Mouse (Mus musculus): ENCODE results near the gene Mrps27. TPM values are rescaled to one million over a fixed set of nuclear protein-coding genes. Genes with fewer than 3 reads are reported as not detected.

Mrps27 gene
- polyA plus RNA-seq, 1 experiment from 2014 or later = 78.5 TPM

- peaks cover 33% of the 10 kb centered on the region for H3K36me3 ChIP-seq
- no peak overlapping the region for H3K9ac ChIP-seq
- peak overlapping the region; percentile 86 for H3K27ac ChIP-seq
- H3K4me2 ChIP-seq = no peak overlapping the region
- ATAC-seq (replicated peaks; ENCODE audit: insufficient number of reproducible peaks, insufficient read depth, low FRiP score, low read depth) = no peak
- no peaks in the 10 kb centered on the region for H3K27me3 ChIP-seq
- WGBS = 74% methylated on average over 13 of the region's 13 CpGs
- no peaks in the 10 kb centered on the region for H3K9me3 ChIP-seq (replicated peaks)
- peaks cover 21% of the 10 kb centered on the region for H3K4me1 ChIP-seq (replicated peaks)
- H3K4me3 ChIP-seq = no peak overlapping the region
These were observed 69.1 kb downstream of the Mrps27 start for GRCm38 (mm10) chr13:99413481-99414351.

GRCm38 (mm10) chr13:99414352-99414742, 69.8 kb downstream of the Mrps27 start:
- no peak overlapping the region for H3K4me3 ChIP-seq
- H3K9ac ChIP-seq = no peak overlapping the region
- H3K9me3 ChIP-seq (replicated peaks) = no peaks in the 10 kb centered on the region
- no peak for ATAC-seq (replicated peaks; ENCODE audit: insufficient number of reproducible peaks, insufficient read depth, low FRiP score, low read depth)
- H3K4me1 ChIP-seq (replicated peaks) = peaks cover 21% of the 10 kb centered on the region
- H3K4me2 ChIP-seq = no peak overlapping the region
- 66% methylated on average over 10 of the region's 10 CpGs for WGBS
- H3K36me3 ChIP-seq = peaks cover 33% of the 10 kb centered on the region
- H3K27me3 ChIP-seq = no peaks in the 10 kb centered on the region
- H3K27ac ChIP-seq = 0 out of 2 replicates have a peak overlapping the region, but pooled peaks have one; percentile 86

GRCm38 (mm10) chr13:99416601-99417000, 72.0 kb downstream of the Mrps27 start:
- peaks cover 25% of the 10 kb centered on the region for H3K36me3 ChIP-seq
- no peak for ATAC-seq (replicated peaks; ENCODE audit: insufficient number of reproducible peaks, insufficient read depth, low FRiP score, low read depth)
- WGBS = 64% methylated on average over 9 of the region's 9 CpGs
- no peak overlapping the region for H3K4me2 ChIP-seq
- no peak overlapping the region for H3K4me3 ChIP-seq
- H3K9me3 ChIP-seq (replicated peaks) = no peaks in the 10 kb centered on the region
- H3K27me3 ChIP-seq = no peaks in the 10 kb centered on the region
- peaks cover 30% of the 10 kb centered on the region for H3K4me1 ChIP-seq (replicated peaks)
- H3K27ac ChIP-seq = no peak overlapping the region
- H3K9ac ChIP-seq = no peak overlapping the region

- H3K36me3 ChIP-seq = peaks cover 45% of the 10 kb centered on the region
These were observed 79.0 kb downstream of the Mrps27 start for GRCm38 (mm10) chr13:99423581-99423980.

GRCm38 (mm10) chr13:99433068-99434008, 88.8 kb downstream of the Mrps27 start:
- 89% methylated on average over 29 of the region's 29 CpGs for WGBS
- Histone ChIP-seq H3K27ac (no peak overlapping the region), H3K4me1 (replicated peaks) (no peaks in the 10 kb centered on the region), H3K4me3 (no peak overlapping the region), H3K4me2 (no peak overlapping the region), H3K9me3 (replicated peaks) (no peaks in the 10 kb centered on the region), H3K9ac (no peak overlapping the region), H3K36me3 (peaks cover 66% of the 10 kb centered on the region), H3K27me3 (no peaks in the 10 kb centered on the region)
- no peak for ATAC-seq (replicated peaks; ENCODE audit: insufficient number of reproducible peaks, insufficient read depth, low FRiP score, low read depth)

More at GRCm38 (mm10) chr13:99423581-99423980, 79.0 kb downstream of the Mrps27 start:
- Histone ChIP-seq H3K4me2 (no peak overlapping the region), H3K9ac (no peak overlapping the region), H3K27me3 (no peaks in the 10 kb centered on the region), H3K4me3 (no peak overlapping the region), H3K27ac (no peak overlapping the region), H3K9me3 (replicated peaks) (no peaks in the 10 kb centered on the region), H3K4me1 (replicated peaks) (peaks cover 10% of the 10 kb centered on the region)
- WGBS = 76% methylated on average over 13 of the region's 13 CpGs
- no peak for ATAC-seq (replicated peaks; ENCODE audit: insufficient number of reproducible peaks, insufficient read depth, low FRiP score, low read depth)

GRCm38 (mm10) chr13:99434494-99434893, 89.9 kb downstream of the Mrps27 start:
- ATAC-seq (replicated peaks; ENCODE audit: insufficient number of reproducible peaks, insufficient read depth, low FRiP score, low read depth) = no peak
- Histone ChIP-seq H3K9ac (no peak overlapping the region), H3K4me2 (no peak overlapping the region), H3K9me3 (replicated peaks) (no peaks in the 10 kb centered on the region), H3K27ac (no peak overlapping the region), H3K36me3 (peaks cover 59% of the 10 kb centered on the region), H3K4me3 (no peak overlapping the region), H3K4me1 (replicated peaks) (no peaks in the 10 kb centered on the region), H3K27me3 (no peaks in the 10 kb centered on the region)
- WGBS = 90% methylated on average over 9 of the region's 9 CpGs

- no peaks in the 10 kb centered on the region for H3K9me3 ChIP-seq (replicated peaks)
- no peak overlapping the region for H3K9ac ChIP-seq
- no peak for ATAC-seq (replicated peaks; ENCODE audit: insufficient number of reproducible peaks, insufficient read depth, low FRiP score, low read depth)
- no peaks in the 10 kb centered on the region for H3K4me1 ChIP-seq (replicated peaks)
- H3K4me3 ChIP-seq = no peak overlapping the region
- no peak overlapping the region for H3K4me2 ChIP-seq
- no peaks in the 10 kb centered on the region for H3K27me3 ChIP-seq
- H3K36me3 ChIP-seq = peaks cover 58% of the 10 kb centered on the region
- H3K27ac ChIP-seq = no peak overlapping the region
These were observed 92.5 kb downstream of the Mrps27 start for GRCm38 (mm10) chr13:99437051-99437450.

- no peak for ATAC-seq (replicated peaks; ENCODE audit: insufficient number of reproducible peaks, insufficient read depth, low FRiP score, low read depth)
- Histone ChIP-seq H3K27me3 (no peaks in the 10 kb centered on the region), H3K9me3 (replicated peaks) (no peaks in the 10 kb centered on the region), H3K9ac (no peak overlapping the region), H3K27ac (no peak overlapping the region), H3K4me1 (replicated peaks) (peaks cover 2% of the 10 kb centered on the region; the same call in 1 of the 2 replicates), H3K36me3 (peaks cover 36% of the 10 kb centered on the region), H3K4me2 (no peak overlapping the region), H3K4me3 (no peak overlapping the region)
- 89% methylated on average over 5 of the region's 5 CpGs for WGBS
These were observed 94.8 kb downstream of the Mrps27 start for GRCm38 (mm10) chr13:99439357-99439756.

- H3K4me2 ChIP-seq = no peak overlapping the region
- no peak overlapping the region for H3K27ac ChIP-seq
- H3K27me3 ChIP-seq = no peaks in the 10 kb centered on the region
- H3K4me1 ChIP-seq (replicated peaks) = peaks cover 10% of the 10 kb centered on the region; the same call in 1 of the 2 replicates
- H3K36me3 ChIP-seq = peaks cover 28% of the 10 kb centered on the region
- ATAC-seq (replicated peaks; ENCODE audit: insufficient number of reproducible peaks, insufficient read depth, low FRiP score, low read depth) = no peak
- H3K4me3 ChIP-seq = no peak overlapping the region
- H3K9ac ChIP-seq = no peak overlapping the region
- H3K9me3 ChIP-seq (replicated peaks) = no peaks in the 10 kb centered on the region
- 83% methylated on average over 2 of the region's 2 CpGs for WGBS
These were observed 95.6 kb downstream of the Mrps27 start for GRCm38 (mm10) chr13:99440228-99440627.

GRCm38 (mm10) chr13:99441700-99442433, 97.3 kb downstream of the Mrps27 start:
- no peak overlapping the region for H3K4me2 ChIP-seq
- peaks cover 22% of the 10 kb centered on the region; the same call in 1 of the 2 replicates for H3K36me3 ChIP-seq
- no peak overlapping the region for H3K27ac ChIP-seq
- no peak overlapping the region for H3K4me3 ChIP-seq
- 69% methylated on average over 18 of the region's 18 CpGs for WGBS
- peaks cover 11% of the 10 kb centered on the region; the same call in 1 of the 2 replicates for H3K4me1 ChIP-seq (replicated peaks)
- H3K9ac ChIP-seq = no peak overlapping the region
- no peaks in the 10 kb centered on the region for H3K27me3 ChIP-seq
- no peak for ATAC-seq (replicated peaks; ENCODE audit: insufficient number of reproducible peaks, insufficient read depth, low FRiP score, low read depth)
- H3K9me3 ChIP-seq (replicated peaks) = no peaks in the 10 kb centered on the region

All from heart, embryonic 15.5 days (tissue).